Comparison of ENCODE assay signal across 21 mouse cellular contexts in the genomic region with DNA sequence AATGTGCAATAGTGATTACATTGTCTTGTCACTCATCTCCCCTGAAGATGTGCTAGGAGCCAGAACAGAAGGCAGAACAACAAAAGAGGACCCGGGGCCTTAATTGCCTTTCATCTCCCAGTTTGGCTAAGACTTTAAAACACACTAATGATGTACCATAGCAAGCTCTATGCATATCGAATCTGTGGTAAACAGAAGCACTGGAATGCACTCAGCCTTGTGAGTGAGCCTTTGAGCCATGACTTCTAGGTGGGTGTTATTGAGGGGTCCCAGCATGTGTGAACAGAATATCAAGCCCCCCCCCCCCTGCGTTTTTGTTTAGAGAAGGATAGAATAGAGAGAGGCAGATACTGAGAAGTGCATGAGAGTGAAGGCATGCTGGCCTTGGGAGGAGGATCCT. TPM values are rescaled to one million over a fixed set of nuclear protein-coding genes. Genes with fewer than 3 reads are reported as not detected.
A peak's percentile ranks its signal among the peaks of the same experiment; 100 is the strongest.
DNase-seq lines count a peak whose midpoint lies in the region; ATAC-seq and TF ChIP-seq lines count a peak whose summit lies in the region.
"Had no signal": no experiment of that assay in that cellular context is flagged by ENCODE, and none has a peak within 500 bp of the region (broad histone marks: within the 10 kb centered on the region; RNA-seq: fewer than 3 reads in every experiment).

No protein-coding gene starts in this region.

- ATAC-seq in lung, embryonic 15.5 days (ENCODE audit: borderline replicate concordance, extremely low read depth, low FRiP score, low TSS enrichment), result peak; percentile 47; the same call in 1 of the 2 replicates
- ATAC-seq in lung, postnatal 0 days, result no peak
- peak; percentile 36 for ATAC-seq in forebrain, postnatal 0 days
- ATAC-seq: CD4-positive, CD25-positive, alpha-beta regulatory T cell, adult 4 months had no signal

- no peak overlapping the region for H3K4me2 ChIP-seq in lung, embryonic 15.5 days
- no peak overlapping the region for H3K4me2 ChIP-seq in lung, postnatal 0 days (replicated peaks; ENCODE audit: low read depth, low read length)
- no peak overlapping the region for H3K4me2 ChIP-seq in forebrain, postnatal 0 days (ENCODE audit: low read depth)
- H3K4me2 ChIP-seq: heart, embryonic 15.5 days; hindbrain, embryonic 15.5 days had no signal

- no peak for TF ChIP-seq CTCF in lung, postnatal 0 days (IDR thresholded peaks at IDR 0.05)
- no peak for TF ChIP-seq CTCF in forebrain, postnatal 0 days (IDR thresholded peaks at IDR 0.05; ENCODE audit: low read depth)

- H3K4me3 ChIP-seq in lung, embryonic 15.5 days, result no peak overlapping the region
- no peak overlapping the region for H3K4me3 ChIP-seq in lung, postnatal 0 days (ENCODE audit: low read depth, low read length)
- no peak overlapping the region for H3K4me3 ChIP-seq in forebrain, postnatal 0 days (ENCODE audit: low read depth, low read length)
- H3K4me3 ChIP-seq: heart, embryonic 15.5 days; hindbrain, embryonic 15.5 days; layer of hippocampus, adult 2 months had no signal

- DNase-seq in embryo, embryonic 10.5 days (ENCODE audit: low spot score), result peak; percentile 28
- no peak for DNase-seq in embryo, embryonic 11 days
- DNase-seq in lung, postnatal 0 days (ENCODE audit: low spot score), result no peak
- no peak for DNase-seq in forebrain, postnatal 0 days
- DNase-seq in retina, embryonic 14.5 days (ENCODE audit: low spot score), result peak; percentile 45
- DNase-seq in gastrocnemius, postnatal 14 days, result no peak
- DNase-seq in adrenal gland, postnatal 4 days (ENCODE audit: low spot score in 2 of 2), result no peak
- DNase-seq: adrenal gland, postnatal 36 days; cerebellum, adult 9-11 months; kidney, adult 11 months; kidney, postnatal 10 days; lung, postnatal 36 days; right cerebral cortex, postnatal 14 days; thymus, postnatal 25 days had no signal

- no peak for TF ChIP-seq EP300 in lung, postnatal 0 days (IDR thresholded peaks at IDR 0.05)

- H3K36me3 ChIP-seq in lung, embryonic 15.5 days, result no peaks in the 10 kb centered on the region
- H3K36me3 ChIP-seq in lung, postnatal 0 days (ENCODE audit: insufficient read depth, low read length), result no peaks in the 10 kb centered on the region
- H3K36me3 ChIP-seq in forebrain, postnatal 0 days (ENCODE audit: insufficient read depth), result no peaks in the 10 kb centered on the region
- H3K36me3 ChIP-seq: G1E; heart, embryonic 15.5 days; hindbrain, embryonic 15.5 days had no signal

- no peak overlapping the region for H3K27ac ChIP-seq in lung, embryonic 15.5 days
- no peak overlapping the region for H3K27ac ChIP-seq in lung, postnatal 0 days (ENCODE audit: low read length)
- H3K27ac ChIP-seq in forebrain, postnatal 0 days (ENCODE audit: low read depth, low read length), result no peak overlapping the region
- H3K27ac ChIP-seq: heart, embryonic 15.5 days; hindbrain, embryonic 15.5 days; layer of hippocampus, adult 2 months; liver, embryonic 14.5 days had no signal

- 13% methylated on average over 3 of the region's 3 CpGs for WGBS in lung, embryonic 15.5 days
- WGBS in lung, postnatal 0 days, result 22% methylated on average over 3 of the region's 3 CpGs
- 4% methylated on average over 3 of the region's 3 CpGs for WGBS in forebrain, postnatal 0 days

- H3K27me3 ChIP-seq in lung, embryonic 15.5 days, result no peaks in the 10 kb centered on the region
- H3K27me3 ChIP-seq in lung, postnatal 0 days (replicated peaks; ENCODE audit: insufficient read depth, low read length), result no peaks in the 10 kb centered on the region
- no peaks in the 10 kb centered on the region for H3K27me3 ChIP-seq in forebrain, postnatal 0 days (ENCODE audit: insufficient read depth, low read length)
- H3K27me3 ChIP-seq: heart, embryonic 15.5 days; hindbrain, embryonic 15.5 days had no signal

- no peak overlapping the region for H3K9ac ChIP-seq in lung, embryonic 15.5 days
- no peak overlapping the region for H3K9ac ChIP-seq in lung, postnatal 0 days (replicated peaks; ENCODE audit: low read depth)
- H3K9ac ChIP-seq in forebrain, postnatal 0 days, result no peak overlapping the region
- H3K9ac ChIP-seq: heart, embryonic 15.5 days; hindbrain, embryonic 15.5 days; liver, embryonic 14.5 days had no signal

- peaks cover 8% of the 10 kb centered on the region; the same call in 1 of the 2 replicates for H3K4me1 ChIP-seq in lung, embryonic 15.5 days
- no peaks in the 10 kb centered on the region for H3K4me1 ChIP-seq in lung, postnatal 0 days (ENCODE audit: insufficient read depth, low read depth, low read length)
- no peaks in the 10 kb centered on the region for H3K4me1 ChIP-seq in forebrain, postnatal 0 days (ENCODE audit: insufficient read depth)

- intact Hi-C loops in gastrocnemius, postnatal 14 days (cut with DNase I; ENCODE audit: low total_unique reads), result no loop called here

- H3K9me3 ChIP-seq in lung, embryonic 15.5 days, result no peaks in the 10 kb centered on the region
- H3K9me3 ChIP-seq in lung, postnatal 0 days (ENCODE audit: low read length), result no peaks in the 10 kb centered on the region
- no peaks in the 10 kb centered on the region for H3K9me3 ChIP-seq in forebrain, postnatal 0 days (ENCODE audit: low read length)
- H3K9me3 ChIP-seq: heart, embryonic 15.5 days; hindbrain, embryonic 15.5 days had no signal

RNA-seq across cellular contexts. Expression of gene Fam84b, which starts 7.7 kb away (rescaled TPM):
- polyA plus RNA-seq in lung, embryonic 15.5 days (2015; fragmentation: Nextera tagmentation; extraction: Ambion mirVana), result 27.1 and 29.0 TPM in 2 replicates
- polyA plus RNA-seq in lung, postnatal 0 days (2015; fragmentation: Nextera tagmentation; extraction: Ambion mirVana), result 39.0 and 45.9 TPM in 2 replicates
- total RNA-seq in forebrain, postnatal 0 days (2014; rRNA removed), result 15.8 and 20.2 TPM in 2 replicates
- polyA plus RNA-seq in forebrain, postnatal 0 days (2015; fragmentation: Nextera tagmentation; extraction: Ambion mirVana), result 6.4 TPM in 2 replicates
- total RNA-seq in gastrocnemius, postnatal 14 days (2021), result 1 to 10 TPM; 3.7 to 4.0 TPM
- total RNA-seq in adrenal gland, postnatal 4 days (2021), result 10 to 100 TPM; 22.6 to 24.1 TPM
- polyA plus RNA-seq: G1E had no signal

Comparison
In these comparisons a context has a peak if more than half of its experiments do, and no peak if none do; other contexts are left out.
1. DNase-seq: peak in embryo, embryonic 10.5 days (single experiment) and retina, embryonic 14.5 days (single experiment); none in embryo, embryonic 11 days (single experiment), lung, postnatal 0 days (single experiment), forebrain, postnatal 0 days (single experiment), gastrocnemius, postnatal 14 days (single experiment) and adrenal gland, postnatal 4 days (0 of 2).